Mouse (Mus musculus) cerebellum, postnatal 14 days (tissue): ENCODE measurements at regions not wholly inside any gene's neighbourhood (a gene's known extent, or its start where the extent isn't known, plus 50 kb on each side); places are given as distances from the start of the nearest gene placed in this dataset.
A peak's percentile ranks its signal among the peaks of the same experiment; 100 is the strongest.

ENCODE experiments used
- DNase-seq, 2 experiments: peaks; one replicate each; pipeline ENCODE4 v3.0.0; 2021; ENCODE audit warnings: mixed read lengths in 2 of 2

GRCm38 (mm10) chr5:97330074-97330473, 62.1 kb downstream of the Naa11 start:
- DNase-seq: no peak

GRCm38 (mm10) chr5:97325831-97326230, 66.3 kb downstream of the Naa11 start:
- no peak for DNase-seq

GRCm38 (mm10) chr5:97323873-97324272, 68.3 kb downstream of the Naa11 start:
- no peak for DNase-seq

GRCm38 (mm10) chr5:97319816-97320487, 72.2 kb downstream of the Naa11 start:
- no peak for DNase-seq

GRCm38 (mm10) chr5:97306902-97307301, 85.3 kb downstream of the Naa11 start:
- DNase-seq: no peak

- DNase-seq: no peak
These were observed 87.3 kb downstream of the Naa11 start for GRCm38 (mm10) chr5:97304921-97305320.

GRCm38 (mm10) chr5:97301621-97302020, 90.6 kb downstream of the Naa11 start:
- peak in 1 of 2 experiments; percentile 24 for DNase-seq

- DNase-seq: peak; percentile 90 to 93
These were observed 91.3 kb downstream of the Naa11 start for GRCm38 (mm10) chr5:97300861-97301260.

- no peak for DNase-seq
These were observed 91.9 kb downstream of the Naa11 start for GRCm38 (mm10) chr5:97300114-97300840.

- no peak for DNase-seq
These were observed 92.5 kb downstream of the Naa11 start for GRCm38 (mm10) chr5:97299631-97300030.

- no peak for DNase-seq
These were observed 96.0 kb downstream of the Naa11 start for GRCm38 (mm10) chr5:97296213-97296612.

- DNase-seq: no peak
These were observed 102.0 kb downstream of the Naa11 start for GRCm38 (mm10) chr5:97290166-97290681.

GRCm38 (mm10) chr5:97289401-97290165, 102.6 kb downstream of the Naa11 start:
- DNase-seq: no peak

- no peak for DNase-seq
These were observed 112.7 kb downstream of the Naa11 start for GRCm38 (mm10) chr5:97279455-97279854.

- peak; percentile 69 to 71 for DNase-seq
These were observed 114.2 kb downstream of the Naa11 start for GRCm38 (mm10) chr5:97277795-97278572.

GRCm38 (mm10) chr5:97276724-97277123, 115.5 kb downstream of the Naa11 start:
- no peak for DNase-seq

- DNase-seq: peak; percentile 62 to 69
These were observed 127.5 kb downstream of the Naa11 start for GRCm38 (mm10) chr5:97264666-97265065.

GRCm38 (mm10) chr5:97257106-97257505, 135.1 kb downstream of the Naa11 start:
- no peak for DNase-seq

GRCm38 (mm10) chr5:97256445-97257060, 135.6 kb downstream of the Naa11 start:
- peak; percentile 30 for DNase-seq

- DNase-seq: peak; percentile 69 to 71
These were observed 125.5 kb upstream of the Paqr3 start for GRCm38 (mm10) chr5:97236930-97237329.

GRCm38 (mm10) chr5:97226425-97226824, 115.0 kb upstream of the Paqr3 start:
- DNase-seq: no peak
